Mouse (Mus musculus): ENCODE measurements around the gene Urm1. TPM values are rescaled to one million over a fixed set of nuclear protein-coding genes. Genes with fewer than 3 reads are reported as not detected.
A peak's percentile ranks its signal among the peaks of the same experiment; 100 is the strongest.

The Urm1 gene
- polyA plus RNA-seq, 1 experiment from 2014 or later = 24.6 TPM

DNA sequence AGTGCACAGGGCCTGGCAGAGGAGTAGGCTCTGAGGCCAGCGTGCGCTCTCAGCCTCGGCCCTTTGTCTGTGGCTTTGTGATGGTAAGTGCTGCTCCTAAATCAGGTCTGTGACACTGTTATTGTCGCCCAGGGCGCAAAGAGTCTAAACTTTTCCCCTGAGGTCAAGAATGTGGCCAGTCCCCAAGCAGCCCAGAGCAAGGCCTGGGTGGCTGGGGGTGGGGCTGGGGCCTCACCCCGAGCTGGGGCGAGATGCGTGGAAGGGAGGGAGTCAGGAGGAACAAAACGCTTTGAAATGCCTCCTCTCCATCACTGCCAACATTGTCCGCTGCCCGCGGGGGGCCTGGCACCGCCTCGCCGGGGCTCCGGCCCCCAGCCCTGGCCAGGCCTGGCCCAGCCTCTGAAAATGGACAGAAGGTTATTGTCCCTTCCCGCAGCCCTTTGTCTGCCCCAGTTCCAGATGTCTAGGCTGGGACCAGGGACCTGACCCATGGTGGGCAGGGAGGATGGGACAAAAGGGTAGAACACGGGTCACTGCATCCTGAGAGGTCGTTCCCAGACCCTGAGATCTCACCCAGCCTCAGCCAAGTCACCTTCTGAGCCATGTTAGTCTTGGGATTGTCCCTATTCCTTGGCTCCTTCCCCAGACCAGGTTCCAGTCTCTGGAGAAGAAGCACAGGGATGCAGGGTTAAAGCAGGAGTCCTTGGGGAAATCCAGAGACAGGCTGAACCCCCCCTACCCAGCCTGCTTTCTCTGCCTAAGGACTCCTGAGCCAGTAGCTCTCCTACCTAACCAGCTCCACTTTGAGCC is 36.8 kb downstream of the Urm1 start:
- H3K27me3 ChIP-seq (ENCODE audit: control insufficient read depth, insufficient read depth, low read length) = no peaks in the 10 kb centered on the region
- peak overlapping the region; percentile 40 for H3K9ac ChIP-seq
- H3K4me2 ChIP-seq (replicated peaks) = no peak overlapping the region
- H3K4me3 ChIP-seq (replicated peaks; ENCODE audit: low read length) = no peak overlapping the region
- no peak overlapping the region for H3K27ac ChIP-seq
- H3K4me1 ChIP-seq (replicated peaks; ENCODE audit: control insufficient read depth, insufficient read depth, low read length) = peaks cover 21% of the 10 kb centered on the region
- no peaks in the 10 kb centered on the region for H3K36me3 ChIP-seq (replicated peaks; ENCODE audit: control insufficient read depth, insufficient read depth)
- 4% methylated on average over 19 of the region's 19 CpGs for WGBS
- ATAC-seq (ENCODE audit: low FRiP score) (no peak), DNase-seq (ENCODE audit: low spot score) (no peak)
- H3K9me3 ChIP-seq (ENCODE audit: control insufficient read depth, low read length) = no peaks in the 10 kb centered on the region

DNA sequence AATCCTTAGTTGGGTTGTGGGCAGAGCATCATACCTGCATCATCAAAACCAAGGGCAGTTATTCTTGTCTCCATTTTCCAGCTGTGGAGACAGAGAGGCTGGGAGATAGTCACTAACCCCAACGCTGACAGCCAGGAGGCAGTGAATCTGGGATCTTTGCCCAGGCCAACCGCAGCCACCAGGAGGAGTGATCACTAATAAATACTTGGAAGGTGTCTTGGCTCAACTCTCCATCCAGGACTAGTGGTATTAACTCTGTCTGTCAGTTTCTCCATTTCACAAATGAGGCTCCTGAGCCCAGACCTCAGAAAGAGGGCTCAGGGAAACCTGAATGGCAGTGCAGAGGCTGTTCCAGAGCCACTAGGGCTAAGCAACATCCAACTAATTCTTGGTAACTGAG is 37.5 kb downstream of the Urm1 start:
- Histone ChIP-seq H3K4me1 (replicated peaks; ENCODE audit: control insufficient read depth, insufficient read depth, low read length) (peaks cover 21% of the 10 kb centered on the region), H3K9ac (0 out of 2 replicates have a peak overlapping the region, but pooled peaks have one; percentile 40), H3K9me3 (ENCODE audit: control insufficient read depth, low read length) (no peaks in the 10 kb centered on the region), H3K36me3 (replicated peaks; ENCODE audit: control insufficient read depth, insufficient read depth) (no peaks in the 10 kb centered on the region), H3K4me2 (replicated peaks) (no peak overlapping the region), H3K4me3 (replicated peaks; ENCODE audit: low read length) (no peak overlapping the region), H3K27me3 (ENCODE audit: control insufficient read depth, insufficient read depth, low read length) (no peaks in the 10 kb centered on the region), H3K27ac (no peak overlapping the region)
- ATAC-seq (ENCODE audit: low FRiP score) (no peak), DNase-seq (ENCODE audit: low spot score) (no peak)
- WGBS = 14% methylated on average over 2 of the region's 2 CpGs

DNA sequence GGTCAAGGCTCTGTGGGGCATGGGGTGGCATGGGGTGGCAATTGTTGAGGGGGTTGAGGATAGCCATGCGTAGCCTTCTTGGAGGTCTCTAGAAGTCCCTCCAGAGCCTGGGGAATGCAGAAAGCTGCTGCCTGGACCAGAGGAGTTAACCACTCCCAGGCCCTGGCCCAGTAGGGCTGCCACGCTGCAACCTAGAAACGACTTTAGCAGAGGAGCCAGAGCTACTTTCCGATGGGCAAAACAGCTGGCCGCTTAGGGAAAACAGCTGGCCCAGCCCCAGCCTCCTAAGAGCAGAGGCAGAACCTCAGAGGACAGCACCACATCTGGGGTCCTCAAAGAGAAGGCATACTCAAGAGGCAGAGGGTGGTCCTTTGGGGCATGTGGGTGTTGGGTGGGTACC is 38.1 kb downstream of the Urm1 start:
- Histone ChIP-seq H3K27me3 (ENCODE audit: control insufficient read depth, insufficient read depth, low read length) (no peaks in the 10 kb centered on the region), H3K9ac (no peak overlapping the region), H3K4me1 (replicated peaks; ENCODE audit: control insufficient read depth, insufficient read depth, low read length) (peaks cover 18% of the 10 kb centered on the region), H3K4me2 (replicated peaks) (no peak overlapping the region), H3K9me3 (ENCODE audit: control insufficient read depth, low read length) (no peaks in the 10 kb centered on the region), H3K27ac (no peak overlapping the region), H3K36me3 (replicated peaks; ENCODE audit: control insufficient read depth, insufficient read depth) (no peaks in the 10 kb centered on the region), H3K4me3 (replicated peaks; ENCODE audit: low read length) (no peak overlapping the region)
- WGBS = 60% methylated on average over 5 of the region's 5 CpGs
- DNase-seq (ENCODE audit: low spot score) (no peak), ATAC-seq (ENCODE audit: low FRiP score) (no peak)

DNA sequence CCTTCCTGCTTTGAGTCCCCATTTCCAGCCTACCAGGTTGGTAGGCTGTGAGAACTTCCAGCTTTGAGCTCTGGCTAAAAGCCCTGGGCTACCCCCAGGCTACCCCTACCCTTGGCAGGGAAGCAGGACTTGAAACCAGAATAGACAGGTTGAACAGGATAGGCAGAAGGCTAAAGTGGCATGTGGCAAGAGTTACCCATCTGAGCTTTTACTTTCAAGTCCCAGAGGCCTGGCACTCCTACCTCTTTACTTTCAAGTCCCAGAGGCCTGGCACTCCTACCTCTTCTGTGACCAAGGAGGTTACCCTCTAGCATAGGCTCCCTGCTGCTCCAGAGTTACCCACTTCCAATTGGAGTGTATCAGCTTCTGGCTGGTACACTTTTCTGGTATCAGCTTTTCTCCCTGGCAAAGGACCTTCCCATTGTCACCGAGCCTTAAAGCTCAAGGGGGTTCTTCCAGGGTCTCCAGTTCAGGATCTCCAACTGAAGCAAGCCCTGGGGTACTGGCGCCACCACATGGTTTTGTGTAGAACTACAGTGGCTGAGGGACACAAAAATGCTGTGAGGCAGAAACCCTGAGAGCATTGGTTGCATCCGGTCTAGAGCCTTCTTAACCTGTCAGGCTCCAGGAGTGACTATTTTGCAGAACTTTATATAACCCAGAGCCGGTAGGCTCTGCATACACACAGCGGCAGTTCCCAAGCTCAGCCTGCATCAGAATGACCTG is 39.0 kb downstream of the Urm1 start:
- no peak overlapping the region for H3K4me2 ChIP-seq (replicated peaks)
- H3K36me3 ChIP-seq (replicated peaks; ENCODE audit: control insufficient read depth, insufficient read depth) = no peaks in the 10 kb centered on the region
- no peak overlapping the region for H3K27ac ChIP-seq
- H3K4me3 ChIP-seq (replicated peaks; ENCODE audit: low read length) = no peak overlapping the region
- H3K4me1 ChIP-seq (replicated peaks; ENCODE audit: control insufficient read depth, insufficient read depth, low read length) = peaks cover 17% of the 10 kb centered on the region
- DNase-seq (ENCODE audit: low spot score) (peak; percentile 64), ATAC-seq (ENCODE audit: low FRiP score) (no peak)
- 8% methylated on average over 5 of the region's 5 CpGs for whole genome bisulfite sequencing
- no peak overlapping the region for H3K9ac ChIP-seq
- H3K27me3 ChIP-seq (ENCODE audit: control insufficient read depth, insufficient read depth, low read length) = no peaks in the 10 kb centered on the region
- no peaks in the 10 kb centered on the region for H3K9me3 ChIP-seq (ENCODE audit: control insufficient read depth, low read length)

DNA sequence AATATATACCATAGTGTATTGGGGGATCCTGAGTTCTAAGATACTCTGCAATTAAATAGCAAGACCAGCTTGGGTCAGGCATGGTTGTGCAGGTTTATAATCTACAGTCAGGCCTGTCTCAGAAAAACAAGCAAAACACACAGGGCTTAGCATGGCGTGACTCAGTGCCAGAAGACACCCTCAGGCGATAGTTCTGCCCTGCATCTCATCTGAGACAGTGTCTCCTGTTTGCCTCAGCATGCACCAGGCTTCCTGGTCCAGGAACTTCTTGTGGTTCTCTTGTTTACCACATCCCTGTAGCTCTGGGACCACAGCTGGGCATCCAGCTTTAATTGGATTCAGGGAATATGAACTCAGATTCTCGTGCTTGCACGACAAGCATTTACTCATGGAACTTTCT is 45.2 kb downstream of the Urm1 start:
- H3K4me1 ChIP-seq (replicated peaks; ENCODE audit: control insufficient read depth, insufficient read depth, low read length) = peaks cover 12% of the 10 kb centered on the region; the same call in 1 of the 2 replicates
- H3K9ac ChIP-seq = no peak overlapping the region
- no peak overlapping the region for H3K4me2 ChIP-seq (replicated peaks)
- no peak for ATAC-seq (ENCODE audit: low FRiP score)
- DNase-seq (ENCODE audit: low spot score) = no peak
- no peaks in the 10 kb centered on the region for H3K27me3 ChIP-seq (ENCODE audit: control insufficient read depth, insufficient read depth, low read length)
- H3K27ac ChIP-seq = no peak overlapping the region
- H3K9me3 ChIP-seq (ENCODE audit: control insufficient read depth, low read length) = no peaks in the 10 kb centered on the region
- H3K36me3 ChIP-seq (replicated peaks; ENCODE audit: control insufficient read depth, insufficient read depth) = no peaks in the 10 kb centered on the region
- H3K4me3 ChIP-seq (replicated peaks; ENCODE audit: low read length) = no peak overlapping the region
- WGBS = 81% methylated on average over 4 of the region's 4 CpGs

DNA sequence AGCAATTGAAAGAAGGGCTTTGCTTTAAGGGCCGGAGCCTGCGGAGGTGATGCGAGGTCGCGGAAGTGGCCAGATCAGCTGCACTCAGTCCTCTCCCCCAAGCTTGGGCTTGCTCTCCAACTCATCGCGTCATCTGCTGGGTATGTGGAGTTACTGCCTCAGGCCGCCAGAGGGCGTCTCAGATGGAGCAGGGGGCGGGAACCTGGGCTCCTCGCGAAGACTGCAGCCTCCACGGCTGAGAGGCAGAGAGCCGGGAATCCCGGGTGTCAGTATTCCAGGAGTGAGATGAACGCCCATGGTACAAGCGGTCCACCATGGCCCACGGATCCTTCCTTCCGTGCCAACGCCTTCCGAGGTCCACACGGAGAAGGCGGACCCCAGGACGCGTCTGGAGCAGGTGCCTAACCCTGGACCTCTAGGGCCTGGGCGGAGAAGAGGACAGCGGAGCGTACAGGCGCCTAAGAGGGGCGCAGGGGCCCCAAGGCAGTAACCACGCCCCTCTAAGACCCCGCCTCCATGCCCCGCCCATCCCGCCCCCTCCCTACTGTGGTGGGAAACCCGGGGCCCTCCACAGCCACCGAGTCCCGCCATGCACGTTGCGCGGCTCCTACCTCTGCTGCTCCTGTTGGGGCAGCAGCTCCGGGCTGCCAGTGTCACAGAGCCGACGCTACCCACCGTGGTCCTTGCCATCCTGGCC is 49.2 kb downstream of the Urm1 start, which contains the start of gene Cercam:
Cercam (plus strand) TSS at position 216 of the 697 bp plus-strand sequence.
- 1% methylated on average over 44 of the region's 44 CpGs for WGBS
- Histone ChIP-seq H3K9ac (peak within 1 kb of the TSS; percentile 63), H3K9me3 (ENCODE audit: control insufficient read depth, low read length) (no peaks in the 10 kb centered on the region), H3K4me1 (replicated peaks; ENCODE audit: control insufficient read depth, insufficient read depth, low read length) (peaks cover 13% of the 10 kb centered on the region; the same call in 1 of the 2 replicates), H3K36me3 (replicated peaks; ENCODE audit: control insufficient read depth, insufficient read depth) (peaks cover 8% of the 10 kb centered on the region), H3K4me3 (replicated peaks; ENCODE audit: low read length) (peak within 1 kb of the TSS; percentile 37), H3K27me3 (ENCODE audit: control insufficient read depth, insufficient read depth, low read length) (no peaks in the 10 kb centered on the region), H3K4me2 (replicated peaks) (peak within 1 kb of the TSS; percentile 78), H3K27ac (peak within 1 kb of the TSS; percentile 78)
- ATAC-seq (ENCODE audit: low FRiP score) = peak; percentile 90
- peak; percentile 89 for DNase-seq (ENCODE audit: low spot score)

DNA sequence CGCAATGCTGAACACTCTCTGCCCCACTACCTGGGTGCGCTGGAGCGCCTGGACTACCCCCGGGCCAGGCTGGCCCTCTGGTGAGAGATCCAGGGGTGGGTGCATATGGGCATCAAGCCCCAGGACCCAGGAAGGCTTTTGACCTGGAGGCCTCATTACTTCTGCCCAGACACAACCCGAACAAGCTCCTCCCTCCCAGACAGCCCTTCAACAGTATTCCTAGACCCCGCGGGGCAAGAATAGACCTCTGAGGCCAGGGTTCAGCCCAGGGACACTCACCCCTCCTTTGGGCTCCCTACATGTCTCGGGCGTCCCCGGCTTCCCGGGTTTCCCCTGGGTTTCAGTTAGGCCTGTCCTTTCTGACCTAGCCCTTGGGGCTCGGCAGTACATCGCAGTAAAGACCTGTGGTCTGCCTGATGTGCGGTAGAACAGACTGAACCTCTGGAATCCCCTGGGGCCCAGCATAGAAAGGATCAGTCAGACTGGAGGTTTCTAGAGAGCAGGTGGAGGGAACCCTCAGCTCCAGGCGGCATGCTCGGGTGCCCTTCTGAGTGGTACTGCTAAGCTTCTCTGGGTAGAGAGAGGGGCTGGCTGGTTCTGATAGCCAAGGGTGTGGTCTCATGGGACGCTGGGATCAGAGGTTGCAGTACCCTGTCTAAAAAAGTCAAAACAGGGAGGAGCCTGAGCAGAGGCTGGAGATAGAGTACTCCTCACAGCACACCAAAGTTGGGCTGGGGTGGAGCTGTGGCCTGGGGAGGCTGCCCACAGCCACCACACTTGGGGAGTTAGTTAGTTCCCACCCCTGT is 50.0 kb downstream of the Urm1 start:
- Histone ChIP-seq H3K27me3 (ENCODE audit: control insufficient read depth, insufficient read depth, low read length) (no peaks in the 10 kb centered on the region), H3K27ac (peak overlapping the region; percentile 34; the same call in 1 of the 2 replicates), H3K4me1 (replicated peaks; ENCODE audit: control insufficient read depth, insufficient read depth, low read length) (peaks cover 13% of the 10 kb centered on the region; the same call in 1 of the 2 replicates), H3K4me2 (replicated peaks) (peak overlapping the region; percentile 78), H3K4me3 (replicated peaks; ENCODE audit: low read length) (peak overlapping the region; percentile 37), H3K36me3 (replicated peaks; ENCODE audit: control insufficient read depth, insufficient read depth) (peaks cover 8% of the 10 kb centered on the region), H3K9ac (peak overlapping the region; percentile 63), H3K9me3 (ENCODE audit: control insufficient read depth, low read length) (no peaks in the 10 kb centered on the region)
- 3% methylated on average over 17 of the region's 17 CpGs for WGBS
- DNase-seq (ENCODE audit: low spot score) (no peak), ATAC-seq (ENCODE audit: low FRiP score) (peak; percentile 2; the same call in 1 of the 2 replicates)

DNA sequence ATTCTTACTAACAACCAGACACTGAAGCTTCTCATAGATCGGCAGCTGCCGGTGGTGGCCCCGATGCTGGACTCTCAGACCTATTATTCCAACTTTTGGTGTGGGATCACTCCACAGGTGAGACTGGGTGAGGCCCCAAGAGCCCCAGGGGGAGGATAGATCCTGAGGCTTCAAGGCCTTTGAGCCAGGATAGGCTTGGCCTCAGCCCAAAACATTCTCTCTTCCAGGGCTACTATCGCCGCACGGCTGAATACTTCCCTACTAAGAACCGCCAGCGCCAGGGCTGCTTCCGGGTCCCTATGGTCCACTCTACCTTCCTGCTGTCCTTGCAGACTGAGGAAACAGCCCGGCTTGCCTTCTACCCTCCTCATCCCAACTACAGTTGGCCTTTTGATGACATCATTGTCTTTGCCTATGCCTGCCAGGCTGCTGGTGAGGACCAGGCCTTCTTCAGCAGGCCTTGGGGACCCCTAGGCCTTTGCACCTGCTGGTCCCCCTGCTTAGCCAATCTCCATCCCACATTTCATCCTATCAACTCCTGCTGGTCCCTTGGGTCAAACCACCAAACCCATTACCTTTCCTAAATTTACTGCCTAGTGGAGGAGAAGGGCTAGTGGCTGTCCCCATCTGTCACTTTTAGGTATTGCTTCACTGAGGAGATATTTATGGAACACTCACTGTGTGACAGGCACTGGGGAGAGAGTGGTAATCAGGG is 52.9 kb downstream of the Urm1 start:
- H3K27ac ChIP-seq = no peak overlapping the region
- H3K9ac ChIP-seq = no peak overlapping the region
- 93% methylated on average over 10 of the region's 10 CpGs for WGBS
- DNase-seq (ENCODE audit: low spot score) (no peak), ATAC-seq (ENCODE audit: low FRiP score) (no peak)
- H3K9me3 ChIP-seq (ENCODE audit: control insufficient read depth, low read length) = no peaks in the 10 kb centered on the region
- H3K4me3 ChIP-seq (replicated peaks; ENCODE audit: low read length) = no peak overlapping the region
- H3K4me1 ChIP-seq (replicated peaks; ENCODE audit: control insufficient read depth, insufficient read depth, low read length) = peaks cover 14% of the 10 kb centered on the region; the same call in 1 of the 2 replicates
- no peaks in the 10 kb centered on the region for H3K27me3 ChIP-seq (ENCODE audit: control insufficient read depth, insufficient read depth, low read length)
- no peak overlapping the region for H3K4me2 ChIP-seq (replicated peaks)
- peaks cover 23% of the 10 kb centered on the region for H3K36me3 ChIP-seq (replicated peaks; ENCODE audit: control insufficient read depth, insufficient read depth)
